Mouse (Mus musculus): ENCODE measurements at regions not wholly inside any gene's neighbourhood (a gene's known extent, or its start where the extent isn't known, plus 50 kb on each side); places are given as distances from the start of the nearest gene placed in this dataset.

GRCm38 (mm10) chr8:67143479-67143878 lies 283.5 kb downstream of the Naf1 start:
- CTCF ChIA-PET = no interaction called here

- CTCF ChIA-PET = no interaction called here
Observed at GRCm38 (mm10) chr8:67181741-67182140, 321.7 kb downstream of the Naf1 start.

GRCm38 (mm10) chr8:67199213-67199612 lies 324.4 kb upstream of the Nat3 start:
- CTCF ChIA-PET = no interaction called here

- CTCF ChIA-PET = no interaction called here
Observed at GRCm38 (mm10) chr8:67206064-67206463, 317.6 kb upstream of the Nat3 start.

- CTCF ChIA-PET = no interaction called here
Observed at GRCm38 (mm10) chr8:67231921-67232701, 291.5 kb upstream of the Nat3 start.

- CTCF ChIA-PET = no interaction called here
Observed at GRCm38 (mm10) chr8:67238934-67239333, 284.7 kb upstream of the Nat3 start.

GRCm38 (mm10) chr8:67278759-67279158 lies 244.9 kb upstream of the Nat3 start:
- CTCF ChIA-PET = no interaction called here

- CTCF ChIA-PET = no interaction called here
Observed at GRCm38 (mm10) chr8:67279449-67279848, 244.2 kb upstream of the Nat3 start.

GRCm38 (mm10) chr8:67310494-67310893 lies 213.2 kb upstream of the Nat3 start:
- CTCF ChIA-PET = interaction anchor here (0.5 kb wide), 1 partner anchor 1503 kb away, joined by 4 read pairs; no protein-coding TSS in a partner anchor

GRCm38 (mm10) chr8:67317371-67317770 lies 206.3 kb upstream of the Nat3 start:
- CTCF ChIA-PET = no interaction called here

GRCm38 (mm10) chr8:67318675-67319074 lies 205.0 kb upstream of the Nat3 start:
- CTCF ChIA-PET = no interaction called here

- CTCF ChIA-PET = no interaction called here
Observed at GRCm38 (mm10) chr8:67320535-67320934, 203.1 kb upstream of the Nat3 start.

GRCm38 (mm10) chr8:67328439-67328838 lies 195.2 kb upstream of the Nat3 start:
- CTCF ChIA-PET = no interaction called here

GRCm38 (mm10) chr8:67377061-67377460 lies 146.6 kb upstream of the Nat3 start:
- CTCF ChIA-PET = no interaction called here

GRCm38 (mm10) chr8:67405947-67406346 lies 117.7 kb upstream of the Nat3 start:
- CTCF ChIA-PET = no interaction called here

GRCm38 (mm10) chr8:67414826-67415225 lies 108.8 kb upstream of the Nat3 start:
- CTCF ChIA-PET = no interaction called here

GRCm38 (mm10) chr8:67422521-67422920 lies 101.1 kb upstream of the Nat3 start:
- CTCF ChIA-PET = no interaction called here
